Mouse (Mus musculus) gastrocnemius, adult 8-10 months (tissue): ENCODE results near the gene Gucy1b2. TPM values are rescaled to one million over a fixed set of nuclear protein-coding genes. Genes with fewer than 3 reads are reported as not detected.

ENCODE experiments used
- DNase-seq, 2 experiments: peaks; one replicate each; pipeline ENCODE4 v3.0.0; 2022; ENCODE audit warnings: low spot score in 2 of 2
- total RNA-seq, 4 experiments: library from RNA; stranded (reverse); gene quantifications; 2 replicates each; pipeline ENCODE4 v1.2.4; 2022

The Gucy1b2 gene
- not detected for total RNA-seq

DNA sequence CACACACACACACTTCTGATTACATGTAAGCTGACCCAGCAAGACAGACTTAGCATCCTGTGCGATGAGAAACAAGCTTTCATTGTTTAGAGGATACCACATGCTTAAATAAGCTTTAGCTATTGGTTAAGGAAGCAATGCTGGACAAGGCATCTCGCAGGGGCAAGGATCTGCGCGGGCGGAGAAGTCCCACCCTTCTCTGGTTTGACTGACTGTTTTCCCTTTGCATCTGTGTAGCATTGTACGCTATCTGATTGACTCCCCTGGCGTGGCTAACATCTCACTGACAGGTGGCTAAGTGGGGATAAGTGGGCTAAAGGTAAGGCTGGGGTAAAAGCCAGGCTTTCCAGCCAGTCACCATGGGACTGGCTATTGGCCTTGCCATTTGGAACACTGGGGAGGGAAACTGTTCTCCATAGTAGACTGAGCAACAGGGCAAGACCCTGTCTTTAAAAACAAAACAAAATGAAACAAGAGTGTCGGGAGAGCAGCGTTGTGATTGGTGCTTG lies at the start of gene Gucy1b2:
Gene Gucy1b2, minus strand, starts transcription at position 51 of the 509 bp plus-strand sequence.
- DNase-seq = no peak

DNA sequence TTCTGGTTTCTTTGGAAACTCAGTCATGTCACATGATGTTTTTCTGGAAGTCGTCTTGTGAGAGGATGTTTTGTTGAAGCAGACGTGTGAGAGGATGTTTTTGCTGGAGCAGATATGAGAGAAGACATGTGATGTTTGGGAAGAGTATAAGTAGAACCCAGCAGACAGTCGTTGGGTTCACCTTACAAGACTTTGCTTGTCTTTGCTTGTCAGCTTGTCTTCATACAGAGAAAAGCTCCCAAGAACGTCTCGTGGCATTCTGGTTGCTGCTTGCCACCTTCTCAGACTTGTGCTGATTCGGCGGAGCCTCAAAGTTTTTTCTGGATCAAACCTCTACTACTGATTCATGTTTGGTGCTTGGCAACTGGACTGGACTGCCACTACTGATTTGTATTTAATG lies 41.3 kb upstream of the Gucy1b2 start:
- no peak for DNase-seq

DNA sequence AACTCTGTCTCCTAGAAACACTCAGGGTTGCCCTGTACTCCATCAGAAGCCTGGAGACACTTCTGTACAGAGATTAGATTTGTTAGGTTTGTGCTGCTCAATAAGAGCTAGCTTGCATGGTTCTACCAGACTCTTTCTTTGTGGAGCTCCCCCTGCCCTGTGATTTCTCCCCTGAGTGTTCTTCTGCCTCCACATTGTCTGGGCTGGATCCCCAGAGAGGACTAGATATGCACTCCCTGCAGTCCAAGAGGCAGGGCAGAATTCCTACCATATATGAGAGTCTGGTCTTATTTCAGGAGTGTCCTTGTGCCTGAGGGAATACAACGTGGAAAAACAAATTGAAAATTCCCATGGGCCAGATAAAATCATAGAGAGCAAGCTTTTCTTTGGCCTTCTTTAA lies 40.4 kb upstream of the Gucy1b2 start:
- no peak for DNase-seq

DNA sequence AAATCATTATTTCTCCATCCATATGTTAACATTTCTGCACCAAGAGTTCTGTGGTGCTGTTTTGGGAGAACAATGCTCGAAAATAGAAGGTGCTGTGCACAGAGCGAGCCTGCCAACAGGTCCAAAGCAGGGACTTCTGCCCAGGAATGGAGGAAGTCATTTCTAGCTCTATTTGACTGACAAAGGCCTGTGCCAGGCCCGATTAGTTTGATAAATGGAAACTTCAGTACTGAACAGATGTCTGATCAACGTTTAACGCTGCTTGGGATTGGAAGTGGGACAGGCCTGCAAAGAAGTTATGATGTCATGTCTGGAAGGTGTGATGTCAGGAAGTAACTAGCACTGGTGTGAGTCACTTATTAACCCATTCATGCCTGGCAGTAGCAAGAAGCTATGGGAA lies 37.4 kb upstream of the Gucy1b2 start:
- no peak for DNase-seq

DNA sequence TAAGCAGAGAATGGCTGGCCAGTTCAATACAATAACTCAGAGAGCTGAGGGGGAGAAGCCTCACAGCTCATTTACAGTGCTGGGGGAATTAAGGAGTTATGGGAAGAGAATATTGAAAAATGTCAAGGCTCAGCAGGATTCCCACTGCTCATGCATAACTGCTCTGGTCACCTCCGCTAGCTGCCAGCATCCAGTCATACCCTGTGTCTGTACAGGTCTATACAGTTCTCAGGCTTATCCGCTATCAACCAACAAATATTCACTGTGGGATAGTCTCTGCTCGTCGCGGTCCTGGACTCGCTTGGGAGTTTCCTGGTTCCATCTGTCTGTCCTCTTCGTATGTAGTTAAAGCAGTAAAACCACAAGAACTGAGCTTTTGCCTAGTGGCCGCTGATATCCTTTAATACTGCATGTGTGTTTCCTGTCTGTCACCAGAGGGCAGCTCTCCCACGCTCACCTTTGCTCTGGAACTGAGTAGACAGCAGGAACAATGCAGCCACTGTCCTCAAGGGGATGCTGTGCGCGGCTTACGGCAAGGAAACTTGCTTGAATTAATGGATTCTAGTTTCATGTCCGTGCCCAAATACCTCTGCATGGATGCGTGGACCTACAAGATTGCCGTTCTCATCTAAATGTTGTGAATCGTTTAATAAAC lies 36.2 kb upstream of the Gucy1b2 start:
- DNase-seq = peak; percentile 54 to 62

DNA sequence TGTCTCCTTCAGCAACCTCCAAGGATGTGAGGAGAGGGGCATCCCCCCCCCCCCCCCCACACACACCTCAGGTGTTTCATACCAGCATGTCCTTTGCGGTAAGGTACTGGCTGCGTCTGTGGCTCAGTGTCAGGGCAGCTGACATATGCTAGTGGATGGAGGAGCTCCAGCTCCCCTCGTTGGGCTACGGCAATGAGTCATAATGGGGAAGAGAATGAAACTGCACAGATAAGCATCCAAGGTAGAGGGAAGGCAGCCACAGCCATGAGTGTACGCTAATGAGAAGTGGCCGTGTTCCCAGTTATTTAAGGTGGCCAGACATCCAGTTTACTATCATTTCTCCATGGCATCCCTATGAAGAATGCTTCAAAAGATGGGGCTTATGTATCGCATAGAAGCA lies 32.2 kb upstream of the Gucy1b2 start:
- DNase-seq = no peak

DNA sequence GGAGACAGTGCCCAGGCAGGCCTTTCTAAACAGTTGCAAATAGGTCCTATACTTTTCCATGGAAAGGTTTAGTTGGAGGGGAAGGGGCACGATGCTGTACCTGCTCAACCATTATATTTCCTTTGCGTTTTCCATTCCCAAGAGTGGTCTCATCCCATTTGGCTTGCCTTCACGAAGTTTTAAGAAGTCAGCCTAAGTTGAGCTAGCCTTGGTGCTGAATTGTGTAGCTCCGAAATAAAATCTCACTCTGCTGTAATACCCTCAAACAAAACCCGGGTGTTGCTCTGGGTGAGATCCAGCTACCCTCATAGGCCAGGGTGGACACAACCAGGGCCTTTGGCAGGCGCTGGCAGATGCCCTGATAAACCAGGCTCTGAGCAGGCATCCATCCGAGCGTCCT lies 25.3 kb upstream of the Gucy1b2 start:
- DNase-seq = no peak

DNA sequence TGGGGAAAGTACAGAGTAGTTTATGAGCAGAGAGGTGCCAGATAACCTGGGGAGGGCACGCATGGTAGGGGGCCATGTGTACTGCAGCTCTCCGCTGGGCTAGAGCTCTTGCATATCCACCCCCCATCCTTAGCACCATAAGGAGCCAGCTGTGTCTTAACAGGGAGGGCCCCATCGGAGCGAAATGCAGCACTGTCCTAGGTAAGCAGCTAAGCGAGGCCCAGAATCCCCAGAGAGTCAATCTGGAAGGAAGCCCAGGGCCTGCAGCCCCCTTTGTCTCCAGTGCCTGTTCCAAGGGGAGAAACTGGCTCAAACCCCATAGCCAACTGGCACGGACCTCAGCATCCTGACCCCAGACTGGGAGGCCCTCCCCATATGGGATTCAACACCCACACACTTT lies 23.3 kb upstream of the Gucy1b2 start:
- DNase-seq = no peak

DNA sequence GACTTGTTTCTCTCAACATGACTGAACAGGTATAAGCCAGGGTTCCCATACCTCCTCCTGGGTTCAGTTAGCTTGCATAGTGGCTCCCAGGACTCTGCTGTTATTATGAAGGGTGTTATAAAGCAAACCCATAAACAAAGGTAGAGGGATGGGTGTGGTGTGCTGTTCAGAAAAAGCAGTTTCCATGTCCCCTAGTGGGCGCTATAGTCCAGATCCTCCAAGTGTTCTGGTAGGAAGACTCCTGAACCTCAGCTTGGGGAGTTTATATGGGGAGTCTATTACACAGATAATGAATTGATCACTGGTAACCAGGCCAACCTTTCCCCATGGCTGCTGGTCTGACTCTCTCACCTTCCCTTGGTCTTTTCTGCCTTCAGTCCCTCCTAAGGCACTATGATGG lies 18.4 kb upstream of the Gucy1b2 start:
- no peak for DNase-seq

DNA sequence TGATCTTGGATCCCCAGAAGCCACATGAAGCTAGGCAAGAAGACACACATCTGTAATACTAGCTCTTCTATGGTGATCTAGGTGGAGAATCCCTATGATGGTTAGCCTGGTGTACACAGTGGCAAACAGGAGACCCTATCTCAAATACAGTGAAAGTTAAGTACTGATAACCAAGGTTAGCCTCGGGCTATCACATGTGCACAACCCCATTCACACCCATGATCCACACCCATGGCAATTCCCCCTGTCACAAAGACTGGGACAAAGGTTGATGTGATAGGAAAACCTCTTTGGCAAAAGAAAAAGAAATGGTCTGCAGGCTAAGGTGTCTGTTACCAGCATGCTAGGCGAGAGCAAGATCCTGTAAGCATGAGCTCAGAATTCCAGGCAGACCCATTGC lies 16.0 kb upstream of the Gucy1b2 start:
- no peak for DNase-seq

DNA sequence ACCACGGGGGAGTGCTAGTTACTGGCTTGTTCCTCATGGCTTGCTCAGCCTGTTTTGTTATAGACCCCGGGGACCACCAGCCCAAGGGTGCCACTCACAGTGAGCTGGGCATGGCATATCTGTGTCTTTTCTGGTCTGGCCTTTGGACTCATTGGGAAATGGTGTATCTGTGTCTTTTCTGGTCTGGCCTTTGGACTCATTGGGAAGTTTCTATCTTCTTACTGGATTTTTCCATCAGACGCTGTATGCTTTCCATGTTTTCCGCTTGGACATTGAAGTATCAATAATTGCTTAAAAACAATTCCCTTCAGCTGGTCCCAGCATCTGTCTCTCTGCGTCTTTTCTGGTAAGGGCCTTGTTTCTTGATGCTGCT lies 12.7 kb upstream of the Gucy1b2 start:
- DNase-seq = no peak

DNA sequence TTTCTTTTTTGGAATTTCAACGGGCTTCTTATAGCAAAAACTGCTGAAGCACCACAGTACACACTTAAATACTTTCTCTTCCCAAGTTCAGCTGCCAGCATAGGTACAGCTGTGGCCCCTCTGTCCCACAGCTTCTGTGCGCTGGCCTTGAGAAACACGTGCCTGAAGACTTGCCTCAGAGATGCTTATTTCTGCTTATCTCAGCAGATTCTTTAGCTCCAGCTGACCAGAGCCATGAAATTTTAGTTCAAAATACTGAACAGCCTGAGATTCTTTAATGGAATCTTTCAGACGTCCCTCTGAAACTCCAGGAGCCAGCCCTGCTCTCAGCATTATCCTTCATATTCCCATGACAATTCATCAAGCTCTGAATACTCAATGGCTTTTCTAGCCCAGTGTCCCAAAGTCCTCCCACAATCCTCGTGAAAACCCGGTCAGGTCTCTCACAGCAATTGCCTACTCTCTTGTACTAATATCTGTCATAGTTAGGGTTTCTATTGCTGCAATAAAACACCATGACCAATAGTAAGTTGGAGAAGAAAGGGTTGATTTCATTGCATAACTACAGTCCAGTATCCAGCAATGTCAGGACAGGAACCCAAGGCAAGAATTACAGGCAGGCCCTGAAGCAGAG lies 12.1 kb upstream of the Gucy1b2 start:
- no peak for DNase-seq

DNA sequence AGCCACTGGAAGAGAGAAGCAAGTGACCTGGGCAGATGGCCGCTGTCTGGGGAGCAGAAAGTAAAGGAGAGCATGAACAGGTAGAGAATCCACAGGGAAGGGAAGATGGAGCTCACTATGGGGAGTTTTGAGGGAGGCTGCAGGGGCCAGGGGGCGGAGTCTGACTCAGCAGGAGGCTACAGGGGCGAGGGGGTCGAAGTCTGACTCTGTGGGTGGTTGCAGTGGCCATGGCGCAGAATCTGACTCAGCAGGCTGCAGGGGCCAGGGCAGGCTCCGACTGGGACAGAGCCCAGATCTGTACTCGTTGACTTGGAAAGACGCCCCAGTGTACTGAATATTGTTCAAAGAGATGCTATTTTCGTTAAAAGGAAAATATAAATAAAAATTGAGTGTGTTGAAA lies 8.9 kb upstream of the Gucy1b2 start:
- peak in 1 of 2 experiments; percentile 6 for DNase-seq

DNA sequence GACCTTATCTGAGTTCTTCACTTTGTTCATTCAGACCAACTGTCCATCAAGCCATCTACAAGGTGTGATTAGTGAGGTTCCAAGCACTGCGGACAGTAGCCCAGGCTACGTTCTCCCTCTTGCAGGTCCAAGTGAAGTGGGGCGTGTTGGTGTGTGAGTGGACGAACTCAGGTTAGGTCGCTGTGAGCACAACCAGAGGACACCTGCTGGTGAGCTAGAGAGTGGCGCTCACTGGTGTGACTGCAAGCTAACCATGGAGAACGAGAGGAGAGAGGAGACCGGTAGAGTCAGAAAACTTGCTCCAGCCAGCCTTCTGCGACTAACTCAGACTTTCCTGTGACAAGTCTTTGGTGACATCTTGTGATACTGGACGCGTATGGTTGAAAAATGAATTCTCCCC lies 3.5 kb upstream of the Gucy1b2 start:
- no peak for DNase-seq

DNA sequence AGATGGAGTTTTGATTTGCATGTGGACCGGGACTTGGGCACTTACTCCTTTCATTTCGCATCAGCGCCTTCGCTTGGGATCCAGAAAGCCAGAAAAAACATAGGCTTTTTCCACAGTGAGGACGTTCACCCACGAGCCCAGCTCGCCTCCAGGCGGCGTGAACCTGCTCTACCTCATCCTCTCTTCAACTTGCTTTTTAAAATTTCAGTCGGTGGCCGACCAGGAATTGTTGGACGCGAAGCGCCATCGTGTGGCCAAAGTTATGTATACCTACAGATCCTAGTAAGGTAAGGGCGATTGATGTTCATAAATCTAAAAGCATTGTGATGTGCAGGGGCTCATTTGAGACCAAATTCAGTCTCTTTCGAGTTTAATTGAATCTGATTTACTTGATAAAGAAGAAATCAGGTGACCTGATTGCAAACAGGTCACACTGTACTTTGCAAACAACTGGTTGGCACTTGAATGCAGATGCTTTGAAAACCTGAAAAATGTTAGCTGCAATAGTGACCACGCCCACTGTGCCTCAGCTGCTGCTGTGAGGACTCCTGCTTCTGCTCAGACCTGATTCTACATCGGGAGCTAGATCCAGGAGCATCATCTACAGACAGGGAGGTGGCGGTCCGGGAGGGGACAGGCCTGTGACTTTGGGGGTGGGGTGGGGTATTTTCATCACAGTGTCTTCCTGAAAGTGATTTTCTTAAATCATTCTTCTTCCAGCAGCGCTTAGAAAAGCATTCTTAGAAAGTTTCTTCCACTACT lies 1.5 kb upstream of the Gucy1b2 start:
- DNase-seq = peak; percentile 33 to 59

DNA sequence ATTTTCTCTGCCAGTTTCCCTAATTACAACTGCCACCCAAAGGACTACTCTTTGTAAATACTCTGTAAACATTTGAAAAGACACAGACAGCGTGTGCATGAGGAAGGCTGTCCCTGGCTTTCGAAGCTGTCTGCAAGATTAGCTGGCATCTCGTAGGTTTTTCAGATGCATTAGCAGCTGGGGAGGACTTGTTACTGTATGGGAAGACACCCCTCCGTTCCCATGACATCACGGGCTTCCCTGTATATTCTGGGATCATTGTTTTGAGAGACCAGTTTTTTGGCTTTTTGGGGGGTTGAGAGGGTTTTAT lies 564 bp downstream of the Gucy1b2 start:
- no peak for DNase-seq

DNA sequence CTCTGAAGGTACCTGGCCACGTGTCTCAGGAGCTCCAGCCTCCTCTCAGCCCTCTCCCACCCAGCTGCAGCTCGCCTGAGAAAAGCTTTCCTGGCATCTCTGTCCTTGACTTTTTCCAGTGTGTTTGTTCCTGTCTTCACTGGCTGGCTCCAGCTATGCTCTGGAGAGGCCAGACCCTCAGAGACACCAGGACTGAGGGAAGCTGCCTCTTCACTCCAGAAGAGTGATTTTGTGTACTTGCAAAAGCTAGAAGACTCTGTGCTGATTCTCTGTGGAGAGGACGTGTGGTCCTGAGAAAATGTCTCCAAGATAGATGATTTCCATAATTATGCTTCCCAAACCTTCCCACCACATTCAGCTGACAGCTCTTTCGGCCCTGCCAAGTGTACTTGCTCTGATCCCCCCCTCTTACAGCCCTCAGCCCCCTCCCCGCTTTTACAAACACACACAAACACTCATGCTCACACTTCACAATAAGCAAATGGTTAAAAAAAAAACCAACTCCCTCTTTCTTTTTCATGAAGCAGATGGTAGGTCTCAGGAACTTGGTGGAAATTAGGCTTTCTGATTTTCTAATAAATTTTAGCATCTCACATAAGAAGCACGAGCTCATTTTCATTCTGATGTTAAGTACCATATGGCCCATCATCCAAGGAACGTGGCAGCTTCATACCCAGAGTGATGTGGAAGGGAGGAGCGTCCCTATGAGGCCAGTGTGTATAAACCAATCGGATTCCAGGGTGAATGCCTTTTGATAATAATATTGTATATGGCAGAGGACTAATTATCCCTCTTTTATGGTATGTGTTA lies 1.1 kb downstream of the Gucy1b2 start:
- DNase-seq = no peak

DNA sequence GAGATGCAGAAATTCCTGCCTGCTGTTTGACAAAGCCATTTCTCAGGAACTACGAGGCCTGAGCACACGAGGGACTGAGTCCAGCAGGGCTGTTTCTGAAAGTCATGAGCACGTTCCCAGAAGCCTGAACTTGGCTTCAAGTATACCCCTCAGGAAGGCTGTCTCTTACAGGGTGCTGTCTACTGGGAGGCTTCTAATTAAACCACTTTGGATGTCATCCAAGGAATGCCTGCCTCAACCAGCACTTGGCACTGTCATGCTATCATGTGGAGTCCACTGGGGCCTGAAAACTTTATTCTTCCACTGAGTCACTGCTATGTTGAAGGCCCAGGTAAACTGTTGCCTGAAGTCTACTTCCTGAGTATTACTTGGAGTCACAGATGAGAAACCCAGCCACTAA lies 2.0 kb downstream of the Gucy1b2 start:
- no peak for DNase-seq

DNA sequence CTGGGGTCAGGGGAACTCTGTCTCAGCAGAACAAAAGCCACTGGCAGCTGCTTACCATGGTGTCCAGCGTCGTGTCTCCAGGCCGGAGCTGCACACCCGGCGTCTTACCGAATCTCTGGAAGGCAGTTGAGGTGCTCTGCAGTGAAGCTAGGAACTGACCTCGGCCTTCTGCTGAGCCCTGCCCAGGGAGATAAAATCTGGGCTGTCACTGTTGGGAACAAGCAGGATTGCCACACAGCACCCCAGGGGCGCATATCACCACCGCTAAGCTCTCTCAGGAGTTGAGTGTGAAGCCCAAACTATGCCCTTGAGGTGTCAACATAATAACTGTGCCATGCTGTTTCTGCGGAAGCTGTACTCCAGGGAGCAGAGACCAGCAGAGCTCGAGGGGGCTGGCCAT lies 2.8 kb downstream of the Gucy1b2 start:
- no peak for DNase-seq

DNA sequence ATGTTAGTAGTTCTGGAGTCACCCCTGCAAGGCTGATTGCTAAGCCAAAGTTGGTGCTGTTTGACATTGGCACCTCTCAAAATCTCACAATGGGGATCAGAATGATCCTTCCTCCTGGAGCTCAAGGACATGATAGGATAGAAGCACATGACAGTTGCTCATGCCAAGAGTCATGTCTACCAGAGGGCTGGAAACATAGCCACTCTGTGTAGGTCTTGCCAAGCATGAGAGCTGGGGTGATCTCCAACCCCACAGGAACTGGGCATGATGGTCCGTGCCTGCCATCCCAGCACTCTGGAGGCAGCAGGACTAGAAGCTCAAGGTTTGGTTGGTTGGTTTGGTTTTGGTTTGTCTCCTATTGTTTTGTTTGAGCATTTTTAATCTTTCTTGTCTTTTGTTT lies 5.4 kb downstream of the Gucy1b2 start:
- no peak for DNase-seq

DNA sequence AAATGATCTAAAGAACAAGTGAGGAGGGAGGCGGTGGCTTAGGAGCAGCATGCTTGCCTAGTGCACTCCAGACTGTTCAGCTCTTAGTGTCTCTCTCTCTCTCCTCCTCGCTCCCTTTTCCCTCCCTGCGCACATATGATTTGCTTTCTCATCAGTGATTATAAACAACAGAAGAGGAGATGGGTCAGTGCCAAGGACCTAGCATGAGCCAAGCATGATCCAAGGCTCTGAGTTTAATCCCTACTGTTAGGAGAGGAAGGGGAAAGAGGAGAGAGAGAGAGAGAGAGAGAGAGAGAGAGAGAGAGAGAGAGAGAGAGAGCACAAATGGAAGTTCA lies 8.9 kb downstream of the Gucy1b2 start:
- no peak for DNase-seq
